Mouse (Mus musculus): ENCODE results near the gene Olfr116.

DNA sequence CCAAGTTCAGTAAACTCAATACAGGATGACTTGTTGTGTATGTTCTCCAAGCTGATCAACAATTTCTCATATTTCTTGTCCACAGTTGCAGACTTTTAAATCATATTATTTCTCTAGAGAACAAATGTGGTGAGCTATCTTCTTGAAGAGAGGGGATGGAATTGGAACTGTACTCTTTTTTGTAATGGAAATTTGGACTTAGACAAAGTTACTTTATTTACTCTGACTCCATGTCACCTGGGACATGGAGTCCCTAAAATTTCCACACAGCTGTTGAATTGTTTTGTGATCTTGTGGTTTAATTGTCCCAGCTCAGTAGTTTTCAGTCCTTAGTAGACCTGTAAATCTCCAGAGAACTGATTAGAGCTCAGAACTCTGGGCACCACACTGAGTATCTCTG, 34.4 kb downstream of the Olfr116 start, which contains the start of gene Olfr114:
- TF ChIP-seq POLR2A (IDR thresholded peaks at IDR 0.05; ENCODE audit: low read depth, low read length) = no peak
- no peak for TF ChIP-seq CTCF (IDR thresholded peaks at IDR 0.05; ENCODE audit: extremely low read depth, insufficient read depth, insufficient read length, insufficient replicate concordance)

Data from spleen, adult 2 months (tissue).